Mouse (Mus musculus) ES-E14 (cell line): ENCODE data around the gene Pan2.

ENCODE experiments used
- MAFK ChIP-seq: IDR thresholded peaks from 2 replicates; pipeline ENCODE4 v1.6.1; 2014; ENCODE audit warnings: mild to moderate bottlenecking, low read depth, low read length, inconsistent platforms; ENCODE audit not compliant: insufficient read depth
- ZNF384 ChIP-seq: IDR thresholded peaks from 2 replicates; pipeline ENCODE4 v1.6.1; 2012; ENCODE audit warnings: low read depth, low read length, inconsistent platforms

GRCm38 (mm10) chr10:128269206-128269910 is 33.8 kb upstream of the Pan2 start:
- TF ChIP-seq MAFK (no peak), ZNF384 (no peak)
